Mouse (Mus musculus): ENCODE measurements at regions not wholly inside any gene's neighbourhood (a gene's known extent, or its start where the extent isn't known, plus 50 kb on each side); places are given as distances from the start of the nearest gene placed in this dataset.
A peak's percentile ranks its signal among the peaks of the same experiment; 100 is the strongest.

GRCm38 (mm10) chr4:12481481-12481880, 309.7 kb upstream of the Fam92a start:
- no peaks in the 10 kb centered on the region for H3K4me1 ChIP-seq
- no peak overlapping the region for H3K27ac ChIP-seq
- 77% methylated on average over 4 of the region's 4 CpGs for WGBS
- no peaks in the 10 kb centered on the region for H3K9me3 ChIP-seq
- H3K36me3 ChIP-seq = no peaks in the 10 kb centered on the region
- no peak overlapping the region for H3K4me3 ChIP-seq
- no peak for DNase-seq (ENCODE audit: low spot score)
- H3K27me3 ChIP-seq (ENCODE audit: insufficient read depth, poor library complexity, severe bottlenecking) = no peaks in the 10 kb centered on the region

GRCm38 (mm10) chr4:12476717-12477116, 304.9 kb upstream of the Fam92a start:
- no peaks in the 10 kb centered on the region for H3K27me3 ChIP-seq (ENCODE audit: insufficient read depth, poor library complexity, severe bottlenecking)
- no peak overlapping the region for H3K4me3 ChIP-seq
- no peaks in the 10 kb centered on the region for H3K9me3 ChIP-seq
- 91% methylated on average over 7 of the region's 7 CpGs for whole genome bisulfite sequencing
- DNase-seq (ENCODE audit: low spot score) = no peak
- H3K36me3 ChIP-seq = no peaks in the 10 kb centered on the region
- no peaks in the 10 kb centered on the region for H3K4me1 ChIP-seq
- no peak overlapping the region for H3K27ac ChIP-seq

- no peak overlapping the region for H3K27ac ChIP-seq
- 72% methylated on average over 4 of the region's 4 CpGs for WGBS
- H3K4me1 ChIP-seq = no peaks in the 10 kb centered on the region
- no peak overlapping the region for H3K4me3 ChIP-seq
- no peak for DNase-seq (ENCODE audit: low spot score)
- no peaks in the 10 kb centered on the region for H3K9me3 ChIP-seq
- H3K27me3 ChIP-seq (ENCODE audit: insufficient read depth, poor library complexity, severe bottlenecking) = no peaks in the 10 kb centered on the region
- no peaks in the 10 kb centered on the region for H3K36me3 ChIP-seq
These were observed 303.3 kb upstream of the Fam92a start for GRCm38 (mm10) chr4:12474981-12475568.

- Histone ChIP-seq H3K4me3 (no peak overlapping the region), H3K9me3 (no peaks in the 10 kb centered on the region), H3K27me3 (ENCODE audit: insufficient read depth, poor library complexity, severe bottlenecking) (no peaks in the 10 kb centered on the region), H3K4me1 (no peaks in the 10 kb centered on the region), H3K36me3 (no peaks in the 10 kb centered on the region), H3K27ac (no peak overlapping the region)
- DNase-seq (ENCODE audit: low spot score) = no peak
- WGBS = 55% methylated on average over 1 of the region's 1 CpGs
These were observed 302.6 kb upstream of the Fam92a start for GRCm38 (mm10) chr4:12474421-12474820.

- no peaks in the 10 kb centered on the region; the same call in 1 of the 2 replicates for H3K4me1 ChIP-seq
- H3K4me3 ChIP-seq = no peak overlapping the region
- H3K27me3 ChIP-seq (ENCODE audit: insufficient read depth, poor library complexity, severe bottlenecking) = no peaks in the 10 kb centered on the region
- no peaks in the 10 kb centered on the region for H3K36me3 ChIP-seq
- no peak for DNase-seq (ENCODE audit: low spot score)
- 78% methylated on average over 2 of the region's 2 CpGs for WGBS
- H3K9me3 ChIP-seq = no peaks in the 10 kb centered on the region
- no peak overlapping the region for H3K27ac ChIP-seq
These were observed 289.9 kb upstream of the Fam92a start for GRCm38 (mm10) chr4:12461701-12462100.

- no peaks in the 10 kb centered on the region for H3K9me3 ChIP-seq
- H3K36me3 ChIP-seq = no peaks in the 10 kb centered on the region
- no peaks in the 10 kb centered on the region; the same call in 1 of the 2 replicates for H3K4me1 ChIP-seq
- no peaks in the 10 kb centered on the region for H3K27me3 ChIP-seq (ENCODE audit: insufficient read depth, poor library complexity, severe bottlenecking)
- peak; percentile 75 for DNase-seq (ENCODE audit: low spot score)
- WGBS = 69% methylated on average over 4 of the region's 4 CpGs
- H3K4me3 ChIP-seq = no peak overlapping the region
- no peak overlapping the region for H3K27ac ChIP-seq
These were observed 289.4 kb upstream of the Fam92a start for GRCm38 (mm10) chr4:12461251-12461650.

GRCm38 (mm10) chr4:12457978-12458597, 286.3 kb upstream of the Fam92a start:
- WGBS = 65% methylated on average over 8 of the region's 8 CpGs
- no peak overlapping the region for H3K4me3 ChIP-seq
- no peak overlapping the region for H3K27ac ChIP-seq
- H3K4me1 ChIP-seq = no peaks in the 10 kb centered on the region; the same call in 1 of the 2 replicates
- H3K9me3 ChIP-seq = no peaks in the 10 kb centered on the region
- no peaks in the 10 kb centered on the region for H3K27me3 ChIP-seq (ENCODE audit: insufficient read depth, poor library complexity, severe bottlenecking)
- DNase-seq (ENCODE audit: low spot score) = peak; percentile 75
- H3K36me3 ChIP-seq = no peaks in the 10 kb centered on the region

GRCm38 (mm10) chr4:12452086-12452485, 280.3 kb upstream of the Fam92a start:
- H3K9me3 ChIP-seq = no peaks in the 10 kb centered on the region
- no peaks in the 10 kb centered on the region for H3K36me3 ChIP-seq
- H3K4me3 ChIP-seq = no peak overlapping the region
- no peaks in the 10 kb centered on the region for H3K4me1 ChIP-seq
- H3K27ac ChIP-seq = no peak overlapping the region
- no peak for DNase-seq (ENCODE audit: low spot score)
- 82% methylated on average over 2 of the region's 2 CpGs for WGBS
- no peaks in the 10 kb centered on the region for H3K27me3 ChIP-seq (ENCODE audit: insufficient read depth, poor library complexity, severe bottlenecking)

GRCm38 (mm10) chr4:12425507-12425906, 253.7 kb upstream of the Fam92a start:
- Histone ChIP-seq H3K27ac (no peak overlapping the region), H3K36me3 (no peaks in the 10 kb centered on the region), H3K4me3 (no peak overlapping the region), H3K4me1 (no peaks in the 10 kb centered on the region), H3K27me3 (ENCODE audit: insufficient read depth, poor library complexity, severe bottlenecking) (no peaks in the 10 kb centered on the region), H3K9me3 (no peaks in the 10 kb centered on the region)
- no peak for DNase-seq (ENCODE audit: low spot score)
- 53% methylated on average over 3 of the region's 3 CpGs for WGBS

- no peaks in the 10 kb centered on the region for H3K27me3 ChIP-seq (ENCODE audit: insufficient read depth, poor library complexity, severe bottlenecking)
- no peaks in the 10 kb centered on the region for H3K9me3 ChIP-seq
- WGBS = 79% methylated on average over 16 of the region's 16 CpGs
- no peak overlapping the region for H3K4me3 ChIP-seq
- no peaks in the 10 kb centered on the region for H3K36me3 ChIP-seq
- H3K4me1 ChIP-seq = no peaks in the 10 kb centered on the region
- H3K27ac ChIP-seq = no peak overlapping the region
- no peak for DNase-seq (ENCODE audit: low spot score)
These were observed 250.0 kb upstream of the Fam92a start for GRCm38 (mm10) chr4:12421628-12422319.

GRCm38 (mm10) chr4:12418086-12418485, 246.3 kb upstream of the Fam92a start:
- no peak for DNase-seq (ENCODE audit: low spot score)
- Histone ChIP-seq H3K27me3 (ENCODE audit: insufficient read depth, poor library complexity, severe bottlenecking) (no peaks in the 10 kb centered on the region), H3K36me3 (no peaks in the 10 kb centered on the region), H3K27ac (no peak overlapping the region), H3K4me1 (peaks cover 6% of the 10 kb centered on the region; the same call in 1 of the 2 replicates), H3K9me3 (no peaks in the 10 kb centered on the region), H3K4me3 (no peak overlapping the region)
- 60% methylated on average over 3 of the region's 3 CpGs for WGBS

- Histone ChIP-seq H3K27me3 (ENCODE audit: insufficient read depth, poor library complexity, severe bottlenecking) (no peaks in the 10 kb centered on the region), H3K36me3 (no peaks in the 10 kb centered on the region), H3K4me3 (no peak overlapping the region), H3K27ac (no peak overlapping the region), H3K9me3 (no peaks in the 10 kb centered on the region), H3K4me1 (no peaks in the 10 kb centered on the region)
- no peak for DNase-seq (ENCODE audit: low spot score)
- whole genome bisulfite sequencing = 79% methylated on average over 1 of the region's 1 CpGs
These were observed 223.5 kb upstream of the Fam92a start for GRCm38 (mm10) chr4:12395344-12395743.

- no peak for DNase-seq (ENCODE audit: low spot score)
- WGBS = 78% methylated on average over 5 of the region's 5 CpGs
- no peak overlapping the region for H3K4me3 ChIP-seq
- H3K4me1 ChIP-seq = no peaks in the 10 kb centered on the region
- no peak overlapping the region for H3K27ac ChIP-seq
- no peaks in the 10 kb centered on the region for H3K9me3 ChIP-seq
- no peaks in the 10 kb centered on the region for H3K36me3 ChIP-seq
- no peaks in the 10 kb centered on the region for H3K27me3 ChIP-seq (ENCODE audit: insufficient read depth, poor library complexity, severe bottlenecking)
These were observed 205.2 kb upstream of the Fam92a start for GRCm38 (mm10) chr4:12376797-12377570.

Measured in heart, embryonic 10.5 days (tissue).